Mouse (Mus musculus): ENCODE measurements around the gene Pld1. TPM values are rescaled to one million over a fixed set of nuclear protein-coding genes. Genes with fewer than 3 reads are reported as not detected.

Pld1 gene
- total and polyA plus RNA-seq, 2 experiments from 2014 or later = 5.0 to 6.7 TPM

GRCm38 (mm10) chr3:28012177-28012576 lies 73.7 kb downstream of the Pld1 start:
- no peaks in the 10 kb centered on the region for H3K36me3 ChIP-seq (ENCODE audit: insufficient read depth, low read length)
- no peak for TF ChIP-seq CTCF (IDR thresholded peaks at IDR 0.05)
- DNase-seq (ENCODE audit: low spot score) (no peak), ATAC-seq (ENCODE audit: low FRiP score) (no peak)
- no peak overlapping the region for H3K9ac ChIP-seq (replicated peaks; ENCODE audit: low read length, poor library complexity, severe bottlenecking)
- H3K27ac ChIP-seq (ENCODE audit: low read depth, low read length) = no peak overlapping the region
- 85% methylated on average over 7 of the region's 7 CpGs for WGBS
- no peaks in the 10 kb centered on the region for H3K27me3 ChIP-seq (ENCODE audit: insufficient read depth, low read length)
- H3K4me3 ChIP-seq (ENCODE audit: low read depth, low read length) = no peak overlapping the region
- H3K9me3 ChIP-seq (ENCODE audit: low read length) = no peaks in the 10 kb centered on the region
- H3K4me1 ChIP-seq (ENCODE audit: insufficient read depth, low read length) = no peaks in the 10 kb centered on the region
- H3K4me2 ChIP-seq (ENCODE audit: low read depth, low read length, poor library complexity, severe bottlenecking) = no peak overlapping the region

- Histone ChIP-seq H3K4me2 (ENCODE audit: low read depth, low read length, poor library complexity, severe bottlenecking) (no peak overlapping the region), H3K4me1 (ENCODE audit: insufficient read depth, low read length) (no peaks in the 10 kb centered on the region), H3K27ac (ENCODE audit: low read depth, low read length) (peak overlapping the region; percentile 26; the same call in 1 of the 2 replicates), H3K9ac (replicated peaks; ENCODE audit: low read length, poor library complexity, severe bottlenecking) (no peak overlapping the region), H3K4me3 (ENCODE audit: low read depth, low read length) (no peak overlapping the region), H3K27me3 (ENCODE audit: insufficient read depth, low read length) (no peaks in the 10 kb centered on the region), H3K36me3 (ENCODE audit: insufficient read depth, low read length) (no peaks in the 10 kb centered on the region), H3K9me3 (ENCODE audit: low read length) (no peaks in the 10 kb centered on the region)
- WGBS = 23% methylated on average over 6 of the region's 6 CpGs
- no peak for TF ChIP-seq CTCF (IDR thresholded peaks at IDR 0.05)
- ATAC-seq (ENCODE audit: low FRiP score) (no peak), DNase-seq (ENCODE audit: low spot score) (peak; percentile 14)
Observed at GRCm38 (mm10) chr3:28013441-28013840, 74.9 kb downstream of the Pld1 start.

GRCm38 (mm10) chr3:28017002-28017401 lies 78.5 kb downstream of the Pld1 start:
- H3K4me1 ChIP-seq (ENCODE audit: insufficient read depth, low read length) = no peaks in the 10 kb centered on the region
- TF ChIP-seq CTCF (IDR thresholded peaks at IDR 0.05) = no peak
- 93% methylated on average over 2 of the region's 2 CpGs for WGBS
- H3K36me3 ChIP-seq (ENCODE audit: insufficient read depth, low read length) = no peaks in the 10 kb centered on the region
- no peaks in the 10 kb centered on the region for H3K9me3 ChIP-seq (ENCODE audit: low read length)
- no peak for DNase-seq (ENCODE audit: low spot score)
- no peaks in the 10 kb centered on the region for H3K27me3 ChIP-seq (ENCODE audit: insufficient read depth, low read length)
- H3K27ac ChIP-seq (ENCODE audit: low read depth, low read length) = no peak overlapping the region
- H3K4me2 ChIP-seq (ENCODE audit: low read depth, low read length, poor library complexity, severe bottlenecking) = no peak overlapping the region
- H3K9ac ChIP-seq (replicated peaks; ENCODE audit: low read length, poor library complexity, severe bottlenecking) = no peak overlapping the region
- ATAC-seq (ENCODE audit: low FRiP score) = no peak
- H3K4me3 ChIP-seq (ENCODE audit: low read depth, low read length) = no peak overlapping the region

GRCm38 (mm10) chr3:28019727-28020126 lies 81.2 kb downstream of the Pld1 start:
- DNase-seq (ENCODE audit: low spot score) = peak; percentile 8
- ATAC-seq (ENCODE audit: low FRiP score) = no peak
- H3K27me3 ChIP-seq (ENCODE audit: insufficient read depth, low read length) = no peaks in the 10 kb centered on the region

GRCm38 (mm10) chr3:28020404-28020803 lies 81.9 kb downstream of the Pld1 start:
- Histone ChIP-seq H3K27ac (ENCODE audit: low read depth, low read length) (no peak overlapping the region), H3K4me1 (ENCODE audit: insufficient read depth, low read length) (no peaks in the 10 kb centered on the region), H3K4me2 (ENCODE audit: low read depth, low read length, poor library complexity, severe bottlenecking) (no peak overlapping the region), H3K4me3 (ENCODE audit: low read depth, low read length) (no peak overlapping the region), H3K9ac (replicated peaks; ENCODE audit: low read length, poor library complexity, severe bottlenecking) (no peak overlapping the region), H3K27me3 (ENCODE audit: insufficient read depth, low read length) (no peaks in the 10 kb centered on the region), H3K36me3 (ENCODE audit: insufficient read depth, low read length) (no peaks in the 10 kb centered on the region), H3K9me3 (ENCODE audit: low read length) (no peaks in the 10 kb centered on the region)
- no peak for TF ChIP-seq CTCF (IDR thresholded peaks at IDR 0.05)
- DNase-seq (ENCODE audit: low spot score) (no peak), ATAC-seq (ENCODE audit: low FRiP score) (no peak)
- 84% methylated on average over 2 of the region's 2 CpGs for WGBS

More at GRCm38 (mm10) chr3:28019727-28020126, 81.2 kb downstream of the Pld1 start:
- Histone ChIP-seq H3K4me3 (ENCODE audit: low read depth, low read length) (no peak overlapping the region), H3K4me2 (ENCODE audit: low read depth, low read length, poor library complexity, severe bottlenecking) (no peak overlapping the region), H3K9ac (replicated peaks; ENCODE audit: low read length, poor library complexity, severe bottlenecking) (no peak overlapping the region), H3K36me3 (ENCODE audit: insufficient read depth, low read length) (no peaks in the 10 kb centered on the region), H3K4me1 (ENCODE audit: insufficient read depth, low read length) (no peaks in the 10 kb centered on the region), H3K9me3 (ENCODE audit: low read length) (no peaks in the 10 kb centered on the region), H3K27ac (ENCODE audit: low read depth, low read length) (no peak overlapping the region)
- 76% methylated on average over 4 of the region's 4 CpGs for WGBS
- no peak for TF ChIP-seq CTCF (IDR thresholded peaks at IDR 0.05)

GRCm38 (mm10) chr3:28022191-28022590 lies 83.7 kb downstream of the Pld1 start:
- Histone ChIP-seq H3K27me3 (ENCODE audit: insufficient read depth, low read length) (no peaks in the 10 kb centered on the region), H3K9me3 (ENCODE audit: low read length) (no peaks in the 10 kb centered on the region), H3K36me3 (ENCODE audit: insufficient read depth, low read length) (no peaks in the 10 kb centered on the region), H3K4me2 (ENCODE audit: low read depth, low read length, poor library complexity, severe bottlenecking) (no peak overlapping the region), H3K4me3 (ENCODE audit: low read depth, low read length) (no peak overlapping the region), H3K4me1 (ENCODE audit: insufficient read depth, low read length) (no peaks in the 10 kb centered on the region), H3K9ac (replicated peaks; ENCODE audit: low read length, poor library complexity, severe bottlenecking) (no peak overlapping the region), H3K27ac (ENCODE audit: low read depth, low read length) (no peak overlapping the region)
- no peak for ATAC-seq (ENCODE audit: low FRiP score)
- DNase-seq (ENCODE audit: low spot score) = no peak
- TF ChIP-seq CTCF (IDR thresholded peaks at IDR 0.05) = no peak
- 85% methylated on average over 5 of the region's 5 CpGs for WGBS

All from midbrain, postnatal 0 days (tissue).